Mouse (Mus musculus) stomach, postnatal 0 days (tissue): ENCODE results near the gene Map4k4. TPM values are rescaled to one million over a fixed set of nuclear protein-coding genes. Genes with fewer than 3 reads are reported as not detected.

ENCODE experiments used
- ATAC-seq: fragments of 200-750 bp; cut with Nextera tagmentation; 2 replicates; pipeline ENCODE4 v1.8.0; 2017; ENCODE audit not compliant: low FRiP score, low TSS enrichment
- DNase-seq: peaks from one replicate; pipeline ENCODE4 v3.0.0-alpha.2; 2016; ENCODE audit warnings: low spot score
- H3K27ac ChIP-seq: fragments of 300-500 bp; sonication (generic); replicated peaks from 2 replicates; pipeline ENCODE4 v1.5.1; 2014; ENCODE audit warnings: mild to moderate bottlenecking, control low read depth
- H3K27me3 ChIP-seq: fragments of 300-500 bp; sonication (generic); 2 replicates; pipeline ENCODE4 v1.6.1; 2014; ENCODE audit warnings: low read length; ENCODE audit not compliant: control insufficient read depth, insufficient read depth
- H3K36me3 ChIP-seq: fragments of 300-500 bp; sonication (generic); 2 replicates; pipeline ENCODE4 v1.6.1; 2014; ENCODE audit warnings: low read length, mixed read lengths; ENCODE audit not compliant: control insufficient read depth, insufficient read depth
- H3K4me1 ChIP-seq: fragments of 300-500 bp; sonication (generic); replicated peaks from 2 replicates; pipeline ENCODE4 v1.6.1; 2014; ENCODE audit warnings: antibody characterized with exemption; ENCODE audit not compliant: control insufficient read depth, insufficient read depth
- H3K4me2 ChIP-seq: fragments of 300-500 bp; sonication (generic); replicated peaks from 2 replicates; pipeline ENCODE4 v1.6.1; 2014; ENCODE audit warnings: low read depth, mild to moderate bottlenecking, control low read depth, moderate library complexity
- H3K4me3 ChIP-seq: fragments of 300-500 bp; sonication (generic); 2 replicates; pipeline ENCODE4 v1.5.1; 2014; ENCODE audit warnings: low read depth, low read length, control low read depth
- H3K9ac ChIP-seq: fragments of 300-500 bp; sonication (generic); 2 replicates; pipeline ENCODE4 v1.6.1; 2014; ENCODE audit warnings: mild to moderate bottlenecking, low read length, control low read depth, mixed read lengths
- H3K9me3 ChIP-seq: fragments of 300-500 bp; sonication (generic); 2 replicates; pipeline ENCODE4 v1.6.1; 2016; ENCODE audit warnings: low read length; ENCODE audit not compliant: control insufficient read depth
- CTCF ChIP-seq: IDR thresholded peaks from 2 replicates; pipeline ENCODE4 v1.5.1; 2016; ENCODE audit warnings: antibody characterized with exemption, low read depth, mild to moderate bottlenecking, moderate library complexity
- EP300 ChIP-seq: optimal IDR thresholded peaks from 2 replicates; pipeline ENCODE3; 2016; ENCODE audit warnings: antibody characterized with exemption
- WGBS: fragments of 180-500 bp; shearing (Covaris S2); extraction: QIAGEN DNeasy Blood & Tissue Kit; methylation state at CpG from one replicate; pipeline ENCODE4 v1.1.7; 2014; 5-methylcytosine and 5-hydroxymethylcytosine counted together
- polyA plus RNA-seq: library from polyadenylated mRNA; unstranded; fragments of >200 nt; fragmentation: Nextera tagmentation; extraction: Ambion mirVana; gene quantifications from 2 replicates; pipeline ENCODE4 v1.2.1, GENCODE M21; 2015

Gene Map4k4
- polyA plus RNA-seq, 1 experiment from 2014 or later, result 8.5 TPM

DNA sequence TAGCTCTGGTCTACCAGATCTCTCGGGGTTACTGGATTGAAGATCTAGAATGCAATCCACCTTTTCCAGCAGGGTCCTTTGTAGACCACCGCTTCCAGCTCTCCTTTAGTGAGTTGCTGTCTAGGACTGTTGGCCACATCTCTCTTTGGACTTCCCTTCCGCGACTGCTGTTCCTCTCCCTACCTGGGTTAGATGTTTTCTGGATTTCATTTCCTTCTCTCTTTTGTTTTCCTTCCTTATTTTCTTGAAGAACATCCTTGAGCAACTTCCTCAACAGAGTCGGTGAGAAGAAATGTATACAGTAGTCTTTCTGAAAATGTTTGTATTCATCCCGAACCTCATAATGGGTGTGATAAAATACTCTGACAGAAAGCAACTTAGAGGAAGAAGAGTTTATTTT is 137.1 kb downstream of the Map4k4 start:
- no peaks in the 10 kb centered on the region for H3K27me3 ChIP-seq
- no peak overlapping the region for H3K27ac ChIP-seq
- no peak overlapping the region for H3K9ac ChIP-seq
- 83% methylated on average over 6 of the region's 6 CpGs for WGBS
- DNase-seq (no peak), ATAC-seq (no peak)
- no peak overlapping the region for H3K4me2 ChIP-seq
- TF ChIP-seq EP300 (no peak), CTCF (no peak)
- H3K4me1 ChIP-seq, result no peaks in the 10 kb centered on the region
- no peak overlapping the region for H3K4me3 ChIP-seq
- no peaks in the 10 kb centered on the region for H3K9me3 ChIP-seq
- no peaks in the 10 kb centered on the region for H3K36me3 ChIP-seq

DNA sequence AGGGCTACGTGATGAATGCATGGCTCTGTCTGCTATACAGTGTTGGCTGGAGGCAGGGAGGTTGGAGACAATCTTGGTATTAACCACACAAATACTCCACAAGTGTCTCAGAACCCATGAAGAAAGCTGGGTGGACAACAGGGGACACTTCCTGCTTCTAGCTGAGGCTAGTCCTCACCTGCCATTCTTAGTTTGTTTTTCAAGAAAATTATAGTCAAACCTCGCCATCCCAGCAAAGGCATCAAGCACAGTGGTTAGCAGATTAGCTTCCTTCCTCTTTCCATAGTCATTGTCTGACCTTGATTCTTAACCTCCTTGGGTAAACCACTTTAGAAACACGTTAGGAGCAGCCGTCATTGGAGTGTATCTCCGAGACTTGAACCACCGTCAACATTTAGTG is 145.0 kb downstream of the Map4k4 start:
- Histone ChIP-seq H3K36me3 (no peaks in the 10 kb centered on the region), H3K4me2 (no peak overlapping the region), H3K27me3 (no peaks in the 10 kb centered on the region), H3K4me3 (no peak overlapping the region), H3K27ac (no peak overlapping the region), H3K4me1 (no peaks in the 10 kb centered on the region), H3K9ac (no peak overlapping the region), H3K9me3 (no peaks in the 10 kb centered on the region)
- WGBS, result 69% methylated on average over 6 of the region's 6 CpGs
- ATAC-seq (no peak), DNase-seq (no peak)
- TF ChIP-seq EP300 (no peak), CTCF (no peak)

DNA sequence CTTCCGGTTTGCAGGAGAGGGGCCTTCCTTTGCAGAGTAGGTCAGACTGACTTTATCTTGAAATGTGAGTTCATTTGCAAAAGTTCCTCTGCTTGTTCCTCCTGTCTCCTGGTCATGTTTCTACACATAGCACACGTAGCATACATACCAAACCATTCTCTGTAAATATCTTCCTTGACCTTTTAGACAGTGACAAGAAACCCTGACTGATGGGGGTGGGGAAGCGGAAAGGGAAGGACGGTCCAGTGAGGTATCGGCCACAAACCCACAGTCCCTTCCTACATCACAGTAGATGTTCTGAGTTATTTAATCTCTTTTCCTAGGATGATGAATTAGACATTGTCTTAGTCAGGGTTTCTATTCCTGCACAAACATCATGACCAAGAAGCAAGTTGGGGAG is 145.9 kb downstream of the Map4k4 start:
- ATAC-seq (no peak), DNase-seq (no peak)
- Histone ChIP-seq H3K4me1 (no peaks in the 10 kb centered on the region), H3K27ac (no peak overlapping the region), H3K4me3 (no peak overlapping the region), H3K36me3 (no peaks in the 10 kb centered on the region), H3K9ac (no peak overlapping the region), H3K4me2 (no peak overlapping the region), H3K27me3 (no peaks in the 10 kb centered on the region), H3K9me3 (no peaks in the 10 kb centered on the region)
- TF ChIP-seq CTCF, result no peak
- 67% methylated on average over 5 of the region's 5 CpGs for WGBS

DNA sequence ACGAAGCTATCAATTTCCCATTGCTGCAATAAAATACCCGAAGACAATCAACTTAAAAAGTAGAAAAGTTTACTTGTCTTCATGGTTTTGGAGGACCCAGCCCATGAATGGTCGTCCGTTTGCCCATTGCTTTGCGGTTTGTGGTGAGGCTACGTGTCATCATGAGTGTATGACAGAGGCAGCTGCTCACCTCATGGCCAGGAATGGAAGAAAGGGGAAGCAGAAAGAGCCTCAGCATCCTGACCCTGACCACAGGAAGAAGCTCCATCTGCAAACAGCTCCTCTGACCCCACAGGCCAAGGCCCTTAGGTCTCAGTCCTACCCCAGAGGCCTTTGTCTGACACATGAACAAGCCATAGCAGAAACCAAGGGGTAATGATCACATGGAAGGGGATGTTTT is 150.4 kb downstream of the Map4k4 start:
- no peaks in the 10 kb centered on the region for H3K4me1 ChIP-seq
- H3K27ac ChIP-seq, result no peak overlapping the region
- H3K36me3 ChIP-seq, result no peaks in the 10 kb centered on the region
- ATAC-seq, result no peak
- no peak for DNase-seq
- 88% methylated on average over 6 of the region's 6 CpGs for WGBS
- H3K9me3 ChIP-seq, result no peaks in the 10 kb centered on the region
- no peak overlapping the region for H3K9ac ChIP-seq
- H3K27me3 ChIP-seq, result no peaks in the 10 kb centered on the region
- TF ChIP-seq EP300 (no peak), CTCF (no peak)
- no peak overlapping the region for H3K4me3 ChIP-seq
- H3K4me2 ChIP-seq, result no peak overlapping the region

DNA sequence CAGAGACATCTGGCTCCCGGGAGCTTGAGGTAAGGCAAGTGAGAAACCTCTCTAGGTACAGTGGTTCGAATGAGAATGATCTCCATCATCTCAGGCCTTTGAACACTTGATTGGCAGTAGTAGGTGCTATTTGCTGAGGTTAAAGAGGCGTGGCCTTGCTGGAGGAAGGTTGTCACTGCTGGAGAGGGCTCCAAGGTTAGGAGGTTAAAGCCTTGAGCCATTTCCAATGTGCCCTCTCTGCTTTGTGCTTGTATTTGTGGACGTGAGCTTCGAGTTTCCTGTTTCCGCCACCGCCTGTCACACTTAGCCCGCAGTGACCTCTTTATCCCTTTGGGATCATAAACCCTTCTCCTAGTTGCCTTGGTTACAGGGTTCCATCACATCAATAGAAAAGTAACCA is 151.4 kb downstream of the Map4k4 start:
- Histone ChIP-seq H3K27me3 (no peaks in the 10 kb centered on the region), H3K36me3 (no peaks in the 10 kb centered on the region), H3K4me3 (no peak overlapping the region), H3K27ac (no peak overlapping the region), H3K9ac (no peak overlapping the region), H3K4me1 (no peaks in the 10 kb centered on the region), H3K9me3 (no peaks in the 10 kb centered on the region), H3K4me2 (no peak overlapping the region)
- TF ChIP-seq CTCF (no peak), EP300 (no peak)
- DNase-seq (no peak), ATAC-seq (no peak)
- WGBS, result 65% methylated on average over 8 of the region's 8 CpGs

DNA sequence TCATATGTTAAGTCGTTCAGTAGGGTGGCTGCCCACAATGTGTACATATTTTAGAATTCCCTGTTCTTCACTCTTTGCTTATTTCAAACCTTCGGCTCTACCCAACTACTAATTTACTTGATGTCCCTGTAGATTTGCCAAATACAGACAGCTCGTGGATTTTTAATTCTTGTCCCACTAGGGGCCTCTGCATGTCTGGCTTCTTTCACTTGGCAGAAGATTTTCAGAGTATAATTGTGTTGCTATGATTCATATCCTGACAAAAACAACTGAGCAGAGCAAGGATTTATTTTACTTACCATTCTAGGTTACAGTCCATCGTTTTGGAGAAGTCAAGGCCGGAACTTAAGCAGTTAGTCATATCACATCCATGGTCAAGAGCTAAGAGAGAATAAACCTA is 152.4 kb downstream of the Map4k4 start:
- Histone ChIP-seq H3K4me1 (no peaks in the 10 kb centered on the region), H3K9me3 (no peaks in the 10 kb centered on the region), H3K4me3 (no peak overlapping the region), H3K27me3 (no peaks in the 10 kb centered on the region), H3K4me2 (no peak overlapping the region), H3K27ac (no peak overlapping the region), H3K9ac (no peak overlapping the region), H3K36me3 (no peaks in the 10 kb centered on the region)
- TF ChIP-seq EP300 (no peak), CTCF (no peak)
- ATAC-seq (no peak), DNase-seq (no peak)
- 52% methylated on average over 5 of the region's 5 CpGs for WGBS
